Mouse (Mus musculus) bone marrow macrophage, adult 2 months (primary cell): ENCODE data around the gene Lsm7. TPM values are rescaled to one million over a fixed set of nuclear protein-coding genes. Genes with fewer than 3 reads are reported as not detected.

Experiments used
- H3K27ac ChIP-seq: 2 replicates; pipeline ENCODE4 v1.5.1; 2012; ENCODE audit warnings: low read depth, low read length; ENCODE audit not compliant: insufficient read depth
- H3K4me1 ChIP-seq: 2 replicates; pipeline ENCODE4 v1.6.1; 2012; ENCODE audit warnings: low read length; ENCODE audit not compliant: control insufficient read depth, insufficient read depth
- H3K4me3 ChIP-seq: 2 replicates; pipeline ENCODE4 v1.5.1; 2012; ENCODE audit warnings: mild to moderate bottlenecking, low read length, moderate library complexity; ENCODE audit not compliant: insufficient read depth
- CTCF ChIP-seq: IDR thresholded peaks from 2 replicates; pipeline ENCODE4 v1.5.1; 2012; ENCODE audit warnings: low read depth, mild to moderate bottlenecking, low read length, moderate library complexity
- POLR2A ChIP-seq: IDR thresholded peaks from 2 replicates; pipeline ENCODE4 v1.6.1; 2012; ENCODE audit warnings: mild to moderate bottlenecking, low read depth, low read length, borderline replicate concordance
- polyA plus RNA-seq: library from polyadenylated mRNA; stranded (reverse); fragments of >200 nt; gene quantifications from 2 replicates; pipeline ENCODE4 v1.2.4, GENCODE M21; 2012; ENCODE audit not compliant: missing spikeins, insufficient read depth, insufficient read length

The Lsm7 gene
- polyA plus RNA-seq, 1 experiment = 49.7 TPM

- H3K4me1 ChIP-seq = peaks cover 8% of the 10 kb centered on the region
- peak overlapping the region; percentile 72 for H3K4me3 ChIP-seq
- peak overlapping the region; percentile 41 for H3K27ac ChIP-seq
- TF ChIP-seq CTCF (no peak), POLR2A (no peak)
These were observed 44.7 kb upstream of the Lsm7 start for GRCm38 (mm10) chr10:80899591-80900317.

GRCm38 (mm10) chr10:80899074-80899473 is 44.1 kb upstream of the Lsm7 start:
- Histone ChIP-seq H3K4me3 (peak overlapping the region; percentile 72), H3K4me1 (peaks cover 8% of the 10 kb centered on the region), H3K27ac (no peak overlapping the region)
- TF ChIP-seq CTCF = no peak
- no peak for TF ChIP-seq POLR2A

- Histone ChIP-seq H3K4me1 (peaks cover 8% of the 10 kb centered on the region), H3K4me3 (no peak overlapping the region), H3K27ac (no peak overlapping the region)
- TF ChIP-seq CTCF = no peak
These were observed 43.0 kb upstream of the Lsm7 start for GRCm38 (mm10) chr10:80897861-80898510.

- no peak overlapping the region for H3K4me3 ChIP-seq
- H3K4me1 ChIP-seq = peaks cover 8% of the 10 kb centered on the region
- no peak overlapping the region for H3K27ac ChIP-seq
- no peak for TF ChIP-seq CTCF
- TF ChIP-seq POLR2A = no peak
These were observed 41.8 kb upstream of the Lsm7 start for GRCm38 (mm10) chr10:80896581-80897485.

GRCm38 (mm10) chr10:80895697-80896096 is 40.7 kb upstream of the Lsm7 start:
- Histone ChIP-seq H3K27ac (no peak overlapping the region), H3K4me3 (no peak overlapping the region), H3K4me1 (peaks cover 3% of the 10 kb centered on the region; the same call in 1 of the 2 replicates)
- no peak for TF ChIP-seq POLR2A
- TF ChIP-seq CTCF = no peak

GRCm38 (mm10) chr10:80895100-80895499 is 40.1 kb upstream of the Lsm7 start:
- Histone ChIP-seq H3K27ac (no peak overlapping the region), H3K4me1 (peaks cover 3% of the 10 kb centered on the region; the same call in 1 of the 2 replicates), H3K4me3 (no peak overlapping the region)
- no peak for TF ChIP-seq POLR2A

GRCm38 (mm10) chr10:80887181-80887580 is 32.2 kb upstream of the Lsm7 start:
- TF ChIP-seq CTCF = no peak
- TF ChIP-seq POLR2A = no peak
- H3K27ac ChIP-seq = no peak overlapping the region
- H3K4me1 ChIP-seq = no peaks in the 10 kb centered on the region
- no peak overlapping the region for H3K4me3 ChIP-seq

GRCm38 (mm10) chr10:80881301-80881700 is 26.3 kb upstream of the Lsm7 start:
- Histone ChIP-seq H3K4me3 (no peak overlapping the region), H3K4me1 (peaks cover 13% of the 10 kb centered on the region), H3K27ac (no peak overlapping the region)
- TF ChIP-seq POLR2A (no peak), CTCF (peak; percentile 92)

- H3K4me1 ChIP-seq = peaks cover 13% of the 10 kb centered on the region
- H3K4me3 ChIP-seq = no peak overlapping the region
- TF ChIP-seq POLR2A (no peak), CTCF (no peak)
- H3K27ac ChIP-seq = no peak overlapping the region
These were observed 25.9 kb upstream of the Lsm7 start for GRCm38 (mm10) chr10:80880901-80881300.
